Mouse (Mus musculus) liver, embryonic 13.5 days (tissue): ENCODE measurements around the gene Nin. TPM values are rescaled to one million over a fixed set of nuclear protein-coding genes. Genes with fewer than 3 reads are reported as not detected.

ENCODE experiments used
- ATAC-seq: fragments of 200-750 bp; cut with Nextera tagmentation; 2 replicates; pipeline ENCODE4 v1.8.0; 2017; ENCODE audit warnings: low read depth, mild to moderate bottlenecking, moderate number of reproducible peaks, moderate library complexity
- DNase-seq: peaks from one replicate; pipeline ENCODE4 v3.0.0; 2022
- H3K27ac ChIP-seq: fragments of 300-500 bp; sonication (generic); 2 replicates; pipeline ENCODE4 v1.5.1; 2015; ENCODE audit warnings: moderate library complexity, mild to moderate bottlenecking, inconsistent platforms
- H3K27me3 ChIP-seq: fragments of 300-500 bp; sonication (generic); 2 replicates; pipeline ENCODE4 v1.6.1; 2015; ENCODE audit warnings: mild to moderate bottlenecking, inconsistent platforms
- H3K36me3 ChIP-seq: fragments of 300-500 bp; sonication (generic); 2 replicates; pipeline ENCODE4 v1.6.1; 2015; ENCODE audit warnings: mild to moderate bottlenecking, inconsistent platforms
- H3K4me1 ChIP-seq: fragments of 300-500 bp; sonication (generic); replicated peaks from 2 replicates; pipeline ENCODE4 v1.6.1; 2015; ENCODE audit warnings: inconsistent platforms
- H3K4me2 ChIP-seq: fragments of 300-500 bp; sonication (generic); 2 replicates; pipeline ENCODE4 v1.6.1; 2015; ENCODE audit warnings: inconsistent platforms, mild to moderate bottlenecking, moderate library complexity
- H3K4me3 ChIP-seq: fragments of 300-500 bp; sonication (generic); replicated peaks from 2 replicates; pipeline ENCODE4 v1.5.1; 2015; ENCODE audit warnings: mild to moderate bottlenecking, inconsistent platforms
- H3K9ac ChIP-seq: fragments of 300-500 bp; sonication (generic); 2 replicates; pipeline ENCODE4 v1.6.1; 2015; ENCODE audit warnings: mild to moderate bottlenecking, inconsistent platforms
- H3K9me3 ChIP-seq: fragments of 300-500 bp; sonication (generic); replicated peaks from 2 replicates; pipeline ENCODE4 v1.6.1; 2016; ENCODE audit warnings: inconsistent platforms
- WGBS: fragments of 180-500 bp; shearing (Covaris S2); methylation state at CpG from one replicate; pipeline ENCODE4 v1.1.7; 2015; ENCODE audit not compliant: insufficient replicate concordance; 5-methylcytosine and 5-hydroxymethylcytosine counted together
- polyA plus RNA-seq: library from polyadenylated mRNA; unstranded; fragments of >200 nt; fragmentation: Nextera tagmentation; extraction: Ambion mirVana; gene quantifications from 2 replicates; pipeline ENCODE4 v1.2.1, GENCODE M21; 2015

Nin gene
- polyA plus RNA-seq, 1 experiment from 2014 or later = 2.2 TPM

DNA sequence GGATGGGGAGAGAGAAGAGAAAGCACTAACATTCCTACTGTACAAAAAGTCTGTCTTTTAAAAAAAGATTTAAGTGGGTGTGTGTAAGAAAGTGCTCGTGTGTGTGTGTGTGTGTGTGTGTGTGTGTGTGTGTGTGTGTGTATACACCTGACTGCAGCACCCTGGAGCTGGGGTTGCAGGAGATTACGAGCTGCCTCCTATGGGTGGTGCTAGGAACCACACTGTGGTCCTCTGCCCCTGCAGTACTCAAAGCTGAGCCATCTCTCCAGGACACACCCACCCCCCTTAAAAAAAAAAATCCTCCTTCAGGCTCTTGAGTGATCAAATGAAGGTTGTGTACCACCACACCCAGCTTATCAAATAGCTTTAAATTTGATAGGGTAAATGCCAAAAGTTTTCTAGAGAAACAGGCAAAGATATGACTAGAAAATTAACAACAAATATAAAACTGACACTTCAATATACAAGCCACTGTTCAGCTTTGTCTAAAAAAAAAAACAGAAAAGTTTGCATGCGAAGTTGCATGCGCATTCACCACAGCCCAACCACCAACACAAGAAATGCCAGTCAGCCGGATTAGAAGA is 27.6 kb upstream of the Nin start:
- no peak overlapping the region for H3K4me3 ChIP-seq
- no peak overlapping the region for H3K4me2 ChIP-seq
- H3K27ac ChIP-seq = no peak overlapping the region
- 65% methylated on average over 5 of the region's 5 CpGs for WGBS
- 0 out of 2 replicates have a peak, but pooled peaks cover 2% of the 10 kb centered on the region for H3K4me1 ChIP-seq
- no peak for ATAC-seq
- no peak for DNase-seq
- no peaks in the 10 kb centered on the region for H3K27me3 ChIP-seq
- no peaks in the 10 kb centered on the region for H3K9me3 ChIP-seq
- no peaks in the 10 kb centered on the region for H3K36me3 ChIP-seq
- no peak overlapping the region for H3K9ac ChIP-seq

DNA sequence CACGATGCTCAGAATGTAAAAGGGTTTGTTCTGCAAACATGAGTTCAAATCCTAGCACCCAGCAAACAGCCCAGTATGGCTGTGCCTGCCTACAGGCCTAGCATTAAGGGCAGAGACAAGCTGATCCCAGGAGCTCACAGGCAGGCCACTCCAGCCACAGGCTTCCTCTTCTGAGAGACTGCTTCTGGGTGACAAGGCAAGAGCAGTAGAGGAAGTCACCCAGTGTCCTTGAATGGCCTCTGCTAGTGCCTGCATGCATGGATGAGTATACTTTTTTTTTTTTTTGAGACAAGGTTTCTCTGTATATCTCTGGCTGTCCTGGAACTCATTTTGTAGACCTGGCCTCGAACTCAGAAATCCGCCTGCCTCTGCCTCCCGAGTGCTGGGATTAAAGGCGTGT is 27.0 kb upstream of the Nin start:
- H3K4me1 ChIP-seq = 0 out of 2 replicates have a peak, but pooled peaks cover 2% of the 10 kb centered on the region
- no peak for DNase-seq
- no peak overlapping the region for H3K9ac ChIP-seq
- H3K9me3 ChIP-seq = no peaks in the 10 kb centered on the region
- ATAC-seq = no peak
- H3K36me3 ChIP-seq = no peaks in the 10 kb centered on the region
- H3K4me3 ChIP-seq = no peak overlapping the region
- H3K27ac ChIP-seq = no peak overlapping the region
- WGBS = 72% methylated on average over 5 of the region's 5 CpGs
- H3K27me3 ChIP-seq = no peaks in the 10 kb centered on the region
- no peak overlapping the region for H3K4me2 ChIP-seq

DNA sequence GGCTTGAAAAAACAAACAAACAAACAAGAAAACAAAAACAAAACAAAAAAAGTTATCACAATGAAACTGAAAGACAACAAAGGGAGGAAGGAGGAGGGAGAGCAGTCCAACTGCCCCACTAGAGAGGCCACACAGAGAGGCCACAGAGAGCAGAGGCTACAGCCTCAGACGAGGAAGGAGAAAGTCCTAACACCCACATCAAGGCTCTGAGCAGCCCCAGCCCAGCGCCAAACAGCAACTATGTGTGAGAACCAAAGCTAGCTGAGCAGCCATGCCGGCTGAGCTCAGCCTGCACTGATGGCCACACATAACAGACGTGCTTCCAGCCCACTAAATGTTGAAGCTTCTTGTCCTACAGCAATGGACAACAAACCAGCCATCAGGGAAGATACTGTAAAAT is 26.4 kb upstream of the Nin start:
- Histone ChIP-seq H3K4me2 (no peak overlapping the region), H3K27ac (no peak overlapping the region), H3K27me3 (no peaks in the 10 kb centered on the region), H3K36me3 (no peaks in the 10 kb centered on the region), H3K4me3 (no peak overlapping the region), H3K4me1 (0 out of 2 replicates have a peak, but pooled peaks cover 2% of the 10 kb centered on the region), H3K9me3 (no peaks in the 10 kb centered on the region), H3K9ac (no peak overlapping the region)
- WGBS = 52% methylated on average over 4 of the region's 4 CpGs
- no peak for ATAC-seq
- DNase-seq = no peak

DNA sequence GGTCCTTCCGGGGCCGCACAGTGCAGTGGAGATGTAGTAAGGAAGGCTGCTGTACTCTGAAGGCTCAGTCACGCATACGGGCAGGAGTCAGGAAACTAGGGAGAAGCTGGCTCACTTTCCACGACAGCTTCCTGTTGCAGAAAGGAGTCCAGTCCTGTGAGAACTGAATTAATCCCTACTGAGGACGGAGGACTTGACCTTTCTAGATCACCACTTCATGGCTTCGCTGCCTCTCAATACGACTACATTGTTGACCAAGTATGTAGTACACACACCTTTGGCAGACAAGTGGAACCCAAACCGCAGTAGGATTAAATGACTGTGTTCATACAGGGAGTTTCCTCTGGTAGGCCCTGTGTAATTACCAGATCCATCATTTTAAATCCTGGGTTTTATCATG is 24.1 kb upstream of the Nin start:
- no peaks in the 10 kb centered on the region for H3K4me1 ChIP-seq

DNA sequence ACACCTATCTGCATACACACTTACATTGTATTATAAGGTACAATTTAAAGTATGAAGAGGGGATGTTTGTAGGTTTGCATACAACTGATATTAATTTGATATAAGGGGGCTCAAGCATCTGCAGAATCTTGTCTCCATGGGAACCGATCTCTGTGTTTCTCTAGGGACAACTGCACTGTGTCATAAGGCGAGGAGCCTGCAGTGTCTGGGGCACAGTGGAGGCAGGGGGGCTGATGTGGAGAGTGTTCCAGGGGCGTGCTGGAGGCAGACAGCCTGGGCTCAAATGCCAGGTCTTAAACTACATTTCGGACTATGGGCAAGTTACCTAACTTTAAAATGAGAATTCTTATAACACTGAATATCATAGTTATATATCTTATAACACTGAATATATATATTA is 23.6 kb upstream of the Nin start:
- 66% methylated on average over 4 of the region's 4 CpGs for WGBS
- Histone ChIP-seq H3K9me3 (no peaks in the 10 kb centered on the region), H3K4me3 (no peak overlapping the region), H3K27ac (no peak overlapping the region), H3K27me3 (no peaks in the 10 kb centered on the region), H3K36me3 (no peaks in the 10 kb centered on the region), H3K9ac (no peak overlapping the region), H3K4me1 (no peaks in the 10 kb centered on the region), H3K4me2 (no peak overlapping the region)
- no peak for ATAC-seq
- DNase-seq = no peak

More for the DNA sequence above, 24.1 kb upstream of the Nin start:
- Histone ChIP-seq H3K27me3 (no peaks in the 10 kb centered on the region), H3K27ac (no peak overlapping the region), H3K9ac (no peak overlapping the region), H3K36me3 (no peaks in the 10 kb centered on the region), H3K4me3 (no peak overlapping the region), H3K4me2 (no peak overlapping the region), H3K9me3 (no peaks in the 10 kb centered on the region)
- DNase-seq = no peak
- ATAC-seq = no peak
- WGBS = 69% methylated on average over 9 of the region's 9 CpGs

DNA sequence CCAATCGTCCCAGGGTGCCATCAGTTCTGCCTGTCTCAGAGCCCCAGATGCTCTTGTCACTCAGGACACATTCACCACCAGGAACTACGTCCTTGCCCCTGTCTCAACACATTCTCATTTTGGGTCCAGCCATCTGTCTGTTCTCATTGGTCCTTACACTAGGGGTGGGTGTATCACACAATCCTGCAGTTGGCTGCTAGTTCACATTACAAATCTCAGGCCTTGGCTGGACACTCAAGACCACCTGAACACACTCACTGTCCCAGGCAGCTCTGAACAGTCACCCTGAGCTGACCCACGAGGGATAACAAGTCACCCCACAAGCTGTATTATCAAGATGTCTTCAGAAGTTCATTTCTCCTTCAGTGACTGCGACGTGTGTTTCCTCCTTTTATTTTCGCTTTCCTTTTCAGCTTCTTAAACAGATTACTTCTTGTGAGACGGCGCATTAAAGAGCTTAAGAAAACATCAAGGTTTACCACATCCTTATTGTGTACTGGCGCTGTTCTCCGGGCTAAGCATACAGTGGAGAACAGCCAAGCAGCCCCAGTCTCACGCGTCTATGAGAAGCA is 22.8 kb upstream of the Nin start:
- Histone ChIP-seq H3K9me3 (no peaks in the 10 kb centered on the region), H3K9ac (no peak overlapping the region), H3K27me3 (no peaks in the 10 kb centered on the region), H3K4me3 (no peak overlapping the region), H3K36me3 (no peaks in the 10 kb centered on the region), H3K4me2 (peak overlapping the region; percentile 20; the same call in 1 of the 2 replicates), H3K4me1 (no peaks in the 10 kb centered on the region), H3K27ac (no peak overlapping the region)
- 30% methylated on average over 12 of the region's 12 CpGs for WGBS
- ATAC-seq (no peak), DNase-seq (no peak)

DNA sequence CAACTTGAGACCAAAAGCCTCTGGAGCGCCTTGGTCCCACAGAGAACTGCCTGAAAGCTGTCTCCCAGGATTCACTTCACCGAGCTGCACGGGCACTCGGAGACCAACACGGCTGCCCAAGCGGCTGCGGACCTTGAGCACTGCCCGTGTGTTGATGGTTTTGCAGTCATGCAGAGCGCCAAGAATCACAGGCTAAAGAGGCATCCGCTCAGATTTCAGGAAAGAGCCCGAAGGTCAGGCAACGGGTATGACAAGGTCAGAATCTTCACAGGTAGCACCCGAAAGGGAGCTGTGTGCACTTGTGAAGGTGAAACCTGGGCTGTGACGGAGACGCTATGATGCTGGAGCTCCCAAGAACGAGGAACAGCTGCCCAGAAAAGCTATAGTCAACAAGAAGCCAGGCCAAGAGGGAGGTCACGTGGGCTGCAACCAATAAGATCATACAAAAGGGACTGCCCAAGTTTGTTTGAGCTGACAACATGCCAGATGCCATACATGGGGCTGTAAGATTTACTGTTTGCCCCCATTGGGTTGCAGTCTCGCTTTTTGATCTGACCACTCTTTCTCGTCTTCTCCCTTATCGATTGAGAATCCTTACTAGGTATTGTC is 21.2 kb upstream of the Nin start:
- WGBS = 79% methylated on average over 20 of the region's 20 CpGs
- no peak overlapping the region for H3K4me3 ChIP-seq
- DNase-seq = no peak
- H3K9me3 ChIP-seq = no peaks in the 10 kb centered on the region
- H3K4me1 ChIP-seq = no peaks in the 10 kb centered on the region
- H3K4me2 ChIP-seq = no peak overlapping the region
- H3K36me3 ChIP-seq = no peaks in the 10 kb centered on the region
- ATAC-seq = no peak
- peaks cover 2% of the 10 kb centered on the region; the same call in 1 of the 2 replicates for H3K27me3 ChIP-seq
- no peak overlapping the region for H3K27ac ChIP-seq
- no peak overlapping the region for H3K9ac ChIP-seq

DNA sequence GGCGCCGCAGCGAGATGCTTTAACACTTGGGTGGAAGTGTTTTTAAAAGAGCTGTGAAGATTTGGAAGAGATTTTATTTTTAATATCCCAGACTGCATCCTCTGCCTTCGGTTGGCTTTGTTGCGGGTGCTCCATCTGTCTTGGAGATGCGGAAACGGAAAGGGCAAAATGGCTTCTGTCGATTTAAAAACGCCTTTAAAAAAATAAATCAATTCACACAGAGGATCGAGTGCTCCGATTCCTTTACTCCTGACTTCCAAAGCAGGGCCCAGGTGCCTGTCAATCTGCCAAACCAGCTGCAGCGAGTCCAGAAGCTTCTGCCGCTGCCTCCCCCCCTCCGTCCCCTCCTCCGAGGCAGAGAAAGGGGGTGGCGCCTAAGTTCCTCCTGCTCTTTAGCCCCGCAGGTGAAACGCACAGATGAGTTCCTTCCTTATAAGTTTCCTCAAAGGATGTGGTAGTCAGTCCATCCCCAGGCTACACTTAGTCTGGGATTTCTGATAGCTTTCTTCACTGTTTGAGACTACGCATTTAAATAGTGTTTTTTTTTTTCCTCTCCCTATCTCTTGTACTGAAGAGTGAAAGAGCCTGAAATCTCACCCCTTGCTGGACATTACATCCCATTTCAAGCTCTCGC is 17.6 kb upstream of the Nin start:
- ATAC-seq = no peak
- Histone ChIP-seq H3K27me3 (peaks cover 3% of the 10 kb centered on the region; the same call in 1 of the 2 replicates), H3K9ac (no peak overlapping the region), H3K4me2 (peak overlapping the region; percentile 12; the same call in 1 of the 2 replicates), H3K36me3 (no peaks in the 10 kb centered on the region), H3K27ac (no peak overlapping the region), H3K4me1 (no peaks in the 10 kb centered on the region), H3K4me3 (no peak overlapping the region), H3K9me3 (no peaks in the 10 kb centered on the region)
- 55% methylated on average over 20 of the region's 20 CpGs for WGBS
- no peak for DNase-seq

DNA sequence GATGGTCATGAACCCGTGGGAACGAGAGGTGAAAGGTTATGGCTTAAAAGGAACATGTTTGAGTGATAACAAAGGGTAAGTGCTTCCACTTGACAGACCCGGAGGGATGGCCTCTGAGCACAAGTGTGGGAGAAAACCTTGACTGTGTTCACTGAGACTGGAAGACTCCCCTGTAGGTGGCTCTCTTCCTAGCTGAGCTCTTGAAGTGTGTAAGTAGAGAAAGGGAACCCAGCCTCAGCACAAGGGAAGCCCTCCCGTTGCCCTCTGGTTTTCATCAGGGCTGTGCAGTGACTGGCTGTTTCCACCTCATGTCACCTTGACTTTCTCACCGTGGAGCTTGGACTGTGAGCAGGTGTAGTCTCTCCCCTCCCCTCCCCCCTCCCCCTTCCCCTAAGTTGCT is 15.6 kb upstream of the Nin start:
- DNase-seq = no peak

DNA sequence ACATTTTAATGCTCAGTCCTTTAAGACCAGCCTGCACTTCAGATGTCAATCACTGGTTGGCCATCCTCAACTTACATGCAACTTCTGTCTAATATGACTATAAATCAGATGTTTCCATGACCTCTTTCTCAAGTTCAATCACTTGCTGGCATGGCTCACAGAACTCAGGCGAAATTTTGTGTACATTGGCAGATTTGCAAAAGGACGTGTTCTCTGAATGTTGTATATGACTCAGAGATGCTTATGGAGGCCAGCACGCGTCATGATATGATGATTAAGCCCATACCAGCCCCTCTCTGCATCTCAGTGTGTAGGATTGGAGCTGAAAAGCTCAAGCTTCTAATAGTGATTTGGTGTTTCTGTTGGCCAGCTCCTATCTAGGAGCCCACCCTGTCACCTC is 13.1 kb upstream of the Nin start:
- no peak overlapping the region for H3K9ac ChIP-seq
- ATAC-seq = no peak
- H3K4me1 ChIP-seq = no peaks in the 10 kb centered on the region
- no peak overlapping the region for H3K4me3 ChIP-seq
- H3K4me2 ChIP-seq = no peak overlapping the region
- no peak overlapping the region for H3K27ac ChIP-seq
- DNase-seq = no peak
- peaks cover 6% of the 10 kb centered on the region; the same call in 1 of the 2 replicates for H3K27me3 ChIP-seq
- H3K36me3 ChIP-seq = no peaks in the 10 kb centered on the region
- WGBS = 68% methylated on average over 4 of the region's 4 CpGs
- H3K9me3 ChIP-seq = no peaks in the 10 kb centered on the region

More for the DNA sequence above, 15.6 kb upstream of the Nin start:
- H3K27me3 ChIP-seq = peaks cover 6% of the 10 kb centered on the region; the same call in 1 of the 2 replicates
- no peak overlapping the region for H3K27ac ChIP-seq
- H3K4me3 ChIP-seq = no peak overlapping the region
- no peaks in the 10 kb centered on the region for H3K4me1 ChIP-seq
- 30% methylated on average over 5 of the region's 5 CpGs for WGBS
- H3K36me3 ChIP-seq = no peaks in the 10 kb centered on the region
- no peak overlapping the region for H3K9ac ChIP-seq
- H3K9me3 ChIP-seq = no peaks in the 10 kb centered on the region
- no peak for ATAC-seq
- H3K4me2 ChIP-seq = no peak overlapping the region

DNA sequence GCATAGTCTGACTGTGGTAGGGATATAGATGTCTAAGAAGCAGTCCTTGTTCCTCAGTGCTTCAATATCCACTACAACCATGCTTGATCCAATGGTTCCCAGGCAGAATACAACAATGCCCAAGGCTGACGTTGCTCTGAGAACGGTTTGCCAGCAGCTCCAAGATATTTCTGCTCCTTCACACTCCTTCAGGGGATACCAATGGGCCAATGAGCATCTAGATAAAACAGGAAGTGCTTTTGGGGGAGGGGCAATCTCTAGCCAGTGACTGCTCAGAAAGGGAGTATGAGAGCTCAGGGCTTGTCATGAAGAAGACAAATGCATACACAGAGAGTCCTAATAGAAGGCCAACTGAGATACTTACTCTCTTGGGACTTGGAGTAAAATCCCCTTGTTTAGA is 6.0 kb upstream of the Nin start:
- ATAC-seq = no peak
- Histone ChIP-seq H3K27ac (no peak overlapping the region), H3K27me3 (peaks cover 9% of the 10 kb centered on the region; the same call in 1 of the 2 replicates), H3K9me3 (no peaks in the 10 kb centered on the region), H3K36me3 (no peaks in the 10 kb centered on the region), H3K9ac (no peak overlapping the region), H3K4me3 (no peak overlapping the region), H3K4me1 (no peaks in the 10 kb centered on the region), H3K4me2 (no peak overlapping the region)
- WGBS = 11% methylated on average over 2 of the region's 2 CpGs
- no peak for DNase-seq
